Mouse (Mus musculus): ENCODE data around the gene Rps12-ps3. TPM values are rescaled to one million over a fixed set of nuclear protein-coding genes. Genes with fewer than 3 reads are reported as not detected.

Gene Rps12-ps3
- polyA plus RNA-seq, 1 experiment from 2014 or later, result 11.3 TPM

DNA sequence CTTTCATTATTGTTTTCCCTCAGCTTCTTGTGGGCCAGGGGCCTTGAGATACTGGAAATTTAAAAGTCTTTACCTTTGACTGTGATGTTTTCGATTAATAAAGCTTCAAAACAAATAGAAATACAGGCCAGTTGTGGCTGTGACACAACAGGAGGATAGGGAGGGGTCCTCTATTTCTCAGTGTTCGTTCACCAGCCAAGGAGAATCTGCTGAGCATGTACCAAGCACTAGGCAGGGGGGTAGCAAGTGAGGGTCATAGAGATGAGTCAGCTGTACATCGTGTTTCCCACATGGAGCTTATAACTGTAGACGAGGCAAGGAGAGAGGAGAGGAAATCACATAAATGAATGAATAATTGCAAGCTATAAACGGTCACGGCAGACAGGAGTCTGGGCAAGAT is 40.6 kb downstream of the Rps12-ps3 start:
- Histone ChIP-seq H3K79me2 (ENCODE audit: inconsistent target) (no peaks in the 10 kb centered on the region), H3K4me3 (ENCODE audit: inconsistent target) (no peak overlapping the region), H3K27ac (no peak overlapping the region), H3K36me3 (ENCODE audit: inconsistent target) (no peaks in the 10 kb centered on the region)
- 88% methylated on average over 6 of the region's 6 CpGs for WGBS (ENCODE audit: missing documents)

- Histone ChIP-seq H3K79me2 (ENCODE audit: inconsistent target) (no peaks in the 10 kb centered on the region), H3K4me3 (ENCODE audit: inconsistent target) (no peak overlapping the region), H3K27ac (no peak overlapping the region), H3K36me3 (ENCODE audit: inconsistent target) (no peaks in the 10 kb centered on the region)
- WGBS (ENCODE audit: missing documents), result 88% methylated on average over 3 of the region's 3 CpGs
These were observed 41.6 kb downstream of the Rps12-ps3 start for GRCm38 (mm10) chr19:59363666-59364065.

DNA sequence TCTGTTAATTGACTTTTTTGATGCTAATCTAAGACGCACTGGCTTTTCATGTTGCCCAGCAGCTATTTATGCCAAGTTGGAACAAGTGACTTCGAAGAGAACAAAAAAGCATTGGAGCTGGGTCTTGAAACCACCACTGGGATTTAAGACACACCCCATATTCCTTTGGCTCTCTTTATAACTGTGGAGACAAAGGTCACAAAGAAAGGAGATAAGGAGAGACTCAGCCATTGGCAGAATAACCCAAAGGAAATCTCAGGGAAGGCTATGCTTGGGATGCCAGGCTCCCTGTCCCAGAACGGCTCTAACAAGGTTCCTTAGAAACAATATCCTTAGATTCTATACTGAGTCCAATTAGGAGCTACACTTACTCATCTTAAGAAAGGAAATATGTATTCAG is 44.6 kb downstream of the Rps12-ps3 start:
- H3K27ac ChIP-seq, result no peak overlapping the region
- no peak overlapping the region for H3K4me3 ChIP-seq (ENCODE audit: inconsistent target)
- no peaks in the 10 kb centered on the region for H3K36me3 ChIP-seq (ENCODE audit: inconsistent target)
- H3K79me2 ChIP-seq (ENCODE audit: inconsistent target), result no peaks in the 10 kb centered on the region
- WGBS (ENCODE audit: missing documents), result 93% methylated on average over 3 of the region's 3 CpGs

DNA sequence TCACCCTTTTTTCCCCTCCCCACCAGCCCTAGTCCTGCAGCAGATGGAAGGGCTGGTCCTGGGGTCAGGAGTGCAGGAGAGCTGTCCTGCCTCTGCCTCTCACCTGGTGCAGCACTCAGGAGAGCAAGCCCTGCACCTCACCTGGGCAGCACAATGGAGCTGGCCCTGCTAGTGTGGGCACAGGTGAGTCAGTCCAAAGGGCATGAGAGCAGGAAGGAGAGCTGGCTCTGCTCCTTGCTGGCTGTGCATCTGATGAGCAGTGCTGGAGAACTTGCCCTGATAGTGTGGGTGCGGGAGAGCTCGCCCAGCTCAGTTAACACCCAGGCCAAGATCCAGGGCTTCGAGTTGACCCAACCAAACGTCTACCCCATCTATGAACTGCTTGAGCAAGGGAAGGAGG is 45.8 kb downstream of the Rps12-ps3 start:
- Histone ChIP-seq H3K27ac (no peak overlapping the region), H3K4me3 (ENCODE audit: inconsistent target) (no peak overlapping the region), H3K36me3 (ENCODE audit: inconsistent target) (no peaks in the 10 kb centered on the region), H3K79me2 (ENCODE audit: inconsistent target) (no peaks in the 10 kb centered on the region)
- WGBS (ENCODE audit: missing documents), result 90% methylated on average over 4 of the region's 4 CpGs

GRCm38 (mm10) chr19:59371016-59371415 is 48.9 kb downstream of the Rps12-ps3 start:
- Histone ChIP-seq H3K27ac (no peak overlapping the region), H3K4me3 (ENCODE audit: inconsistent target) (no peak overlapping the region), H3K36me3 (ENCODE audit: inconsistent target) (no peaks in the 10 kb centered on the region), H3K79me2 (ENCODE audit: inconsistent target) (no peaks in the 10 kb centered on the region)
- WGBS (ENCODE audit: missing documents), result 91% methylated on average over 4 of the region's 4 CpGs

Other genes starting within 250 kb of the Rps12-ps3 start
- 31.2 to 80.8 TPM (median 43.7 TPM) in 3 replicates for gene Shtn1, start 246.2 kb upstream of the Rps12-ps3 start, polyA plus RNA-seq (2018)
- not detected in 3 replicates for gene Vax1, start 152.2 kb upstream of the Rps12-ps3 start, polyA plus RNA-seq (2018)
- gene Kcnk18, start 103.1 kb upstream of the Rps12-ps3 start, polyA plus RNA-seq (2018), result not detected in 3 replicates
- gene Slc18a2, start 61.4 kb upstream of the Rps12-ps3 start, polyA plus RNA-seq (2018), result 0.09 TPM in 1 of 3 replicates, not detected in the others
- 14.8 to 16.5 TPM (median 16.4 TPM) in 3 replicates for gene Pdzd8, start 23.5 kb downstream of the Rps12-ps3 start, polyA plus RNA-seq (2018)
- not detected in 3 replicates for gene Emx2, start 136.1 kb downstream of the Rps12-ps3 start, polyA plus RNA-seq (2018)